In the genomic region with DNA sequence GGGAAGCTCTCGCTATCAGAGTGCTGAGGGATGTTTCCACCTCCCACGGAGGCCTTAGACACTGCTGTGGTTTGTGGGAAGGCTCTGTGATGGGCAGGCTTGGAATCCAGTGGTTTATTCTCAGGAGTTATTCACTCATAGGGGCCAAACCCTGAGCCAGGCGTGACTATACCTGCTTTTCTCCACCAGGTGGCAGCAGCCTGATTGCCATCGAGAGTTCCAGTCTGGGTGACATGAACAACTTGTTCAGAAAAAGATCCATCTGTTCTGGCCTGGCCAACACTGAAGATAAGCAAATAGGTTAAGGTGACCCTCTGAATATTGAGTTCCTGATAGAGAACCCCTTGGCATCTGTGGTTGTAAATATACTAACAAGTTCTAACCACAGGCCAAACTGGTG, we compare ENCODE assay signal across 1 mouse cellular context.
A peak's percentile ranks its signal among the peaks of the same experiment; 100 is the strongest.
TF ChIP-seq lines count a peak whose summit lies in the region.

No protein-coding gene starts in this region.

TF ChIP-seq in MEL, 35 proteins besides CTCF, POLR2A, EP300 and RAD21 (continued from another document):
- TF ChIP-seq MAZ (IDR thresholded peaks at IDR 0.05; ENCODE audit: low read depth, low read length) (peak; percentile 59; the same call in 1 of the 2 replicates), POLR2AphosphoS2 (IDR thresholded peaks at IDR 0.05; ENCODE audit: low read length) (no peak), TCF12 (IDR thresholded peaks at IDR 0.05; ENCODE audit: low read depth, low read length) (no peak)
